Mouse (Mus musculus) heart, embryonic 16.5 days (tissue): Measurements from ENCODE around the gene Tubd1. TPM values are rescaled to one million over a fixed set of nuclear protein-coding genes. Genes with fewer than 3 reads are reported as not detected.
A peak's percentile ranks its signal among the peaks of the same experiment; 100 is the strongest.

Source experiments
- ATAC-seq: fragments of 200-750 bp; cut with Nextera tagmentation; replicated peaks from 2 replicates; pipeline ENCODE4 v1.8.0; 2017; ENCODE audit warnings: moderate number of reproducible peaks; ENCODE audit not compliant: insufficient read depth, low FRiP score; ENCODE audit errors: extremely low read depth
- H3K27ac ChIP-seq: fragments of 300-500 bp; sonication (generic); 2 replicates; pipeline ENCODE4 v1.5.1; 2014; ENCODE audit warnings: mild to moderate bottlenecking, low read length, control low read depth, moderate library complexity
- H3K27me3 ChIP-seq: fragments of 300-500 bp; sonication (generic); 2 replicates; pipeline ENCODE4 v1.6.1; 2014; ENCODE audit warnings: low read length, mixed read lengths; ENCODE audit not compliant: control insufficient read depth, insufficient read depth
- H3K36me3 ChIP-seq: fragments of 300-500 bp; sonication (generic); 2 replicates; pipeline ENCODE4 v1.6.1; 2014; ENCODE audit not compliant: control insufficient read depth, insufficient read depth
- H3K4me1 ChIP-seq: fragments of 300-500 bp; sonication (generic); 2 replicates; pipeline ENCODE4 v1.6.1; 2014; ENCODE audit warnings: low read length, mixed read lengths; ENCODE audit not compliant: control insufficient read depth, insufficient read depth
- H3K4me2 ChIP-seq: fragments of 300-500 bp; sonication (generic); 2 replicates; pipeline ENCODE4 v1.6.1; 2014; ENCODE audit warnings: low read depth, mild to moderate bottlenecking, control low read depth, low read length
- H3K4me3 ChIP-seq: fragments of 300-500 bp; sonication (generic); 2 replicates; pipeline ENCODE4 v1.5.1; 2014; ENCODE audit warnings: mild to moderate bottlenecking, control low read depth, low read length
- H3K9ac ChIP-seq: fragments of 300-500 bp; sonication (generic); 2 replicates; pipeline ENCODE4 v1.6.1; 2014; ENCODE audit warnings: low read length, control low read depth
- H3K9me3 ChIP-seq: fragments of 300-500 bp; sonication (generic); replicated peaks from 2 replicates; pipeline ENCODE4 v1.6.1; 2016; ENCODE audit warnings: low read length; ENCODE audit not compliant: control insufficient read depth
- WGBS: fragments of 180-500 bp; shearing (Covaris S2); extraction: QIAGEN DNeasy Blood & Tissue Kit; methylation state at CpG from one replicate; pipeline ENCODE4 v1.1.7; 2014; 5-methylcytosine and 5-hydroxymethylcytosine counted together
- polyA plus RNA-seq: library from polyadenylated mRNA; unstranded; fragments of >200 nt; fragmentation: Nextera tagmentation; extraction: Ambion mirVana; gene quantifications from 2 replicates; pipeline ENCODE4 v1.2.1, GENCODE M21; 2015

Gene Tubd1
- polyA plus RNA-seq, 1 experiment from 2014 or later: 13.6 TPM

DNA sequence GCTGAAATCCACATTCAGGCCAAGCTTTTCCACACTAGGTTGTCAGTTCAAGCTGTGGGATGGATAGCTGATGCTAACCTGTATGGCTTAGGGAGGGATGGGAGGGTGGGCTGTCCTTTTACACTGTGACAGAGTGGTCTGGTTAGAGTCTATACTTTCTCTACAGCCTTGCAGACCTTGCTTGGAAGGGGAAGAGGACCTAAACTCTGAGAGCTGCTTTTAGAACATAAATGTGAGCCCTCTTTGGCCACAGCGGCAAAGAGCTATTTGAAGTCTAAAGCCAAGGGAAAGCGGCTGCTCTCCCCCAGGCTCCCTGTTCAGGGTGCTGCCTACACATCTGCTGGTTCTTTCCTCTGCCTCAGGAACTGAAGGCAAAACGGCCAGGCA, 40.8 kb downstream of the Tubd1 start:
- no peaks in the 10 kb centered on the region for H3K9me3 ChIP-seq
- H3K36me3 ChIP-seq: peaks cover 2% of the 10 kb centered on the region; the same call in 1 of the 2 replicates
- peak overlapping the region; percentile 78 for H3K9ac ChIP-seq
- H3K27ac ChIP-seq: peak overlapping the region; percentile 84
- ATAC-seq: no peak
- H3K27me3 ChIP-seq: no peaks in the 10 kb centered on the region
- 5% methylated on average over 3 of the region's 3 CpGs for WGBS
- peak overlapping the region; percentile 88 for H3K4me2 ChIP-seq
- peak overlapping the region; percentile 85 for H3K4me3 ChIP-seq
- peaks cover 22% of the 10 kb centered on the region for H3K4me1 ChIP-seq

DNA sequence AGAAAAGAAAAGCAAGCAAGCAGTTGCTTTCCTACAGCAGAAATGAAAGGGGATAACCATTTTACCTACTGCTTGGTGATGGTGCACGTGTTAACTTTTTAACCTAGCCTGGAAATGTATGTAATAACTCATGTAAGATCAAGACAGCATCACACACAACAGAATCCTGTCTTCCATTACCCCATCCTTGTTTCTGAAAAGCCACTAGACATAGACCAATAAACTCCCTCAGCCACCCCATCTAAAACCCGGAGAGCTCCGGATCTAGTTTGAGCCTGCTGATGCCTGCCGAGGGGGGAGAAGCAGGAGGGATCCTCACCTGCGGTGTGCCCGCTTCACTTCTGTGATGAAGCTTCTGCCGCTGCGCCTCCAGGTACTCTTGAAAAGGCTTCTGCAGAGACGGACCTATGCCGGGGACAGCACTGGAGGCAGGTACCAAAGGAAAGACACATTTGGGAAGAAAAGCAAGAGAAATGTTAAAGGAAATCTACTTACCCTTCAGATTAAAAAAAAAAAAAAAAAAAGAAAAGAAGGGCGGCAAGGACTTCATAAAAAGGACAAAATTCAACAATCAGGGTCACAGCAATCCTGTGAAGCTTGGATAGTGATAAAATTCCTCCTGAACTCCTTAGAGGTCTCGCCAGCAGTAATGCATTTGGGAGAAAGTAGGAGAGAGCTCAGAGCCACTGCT, 41.5 kb downstream of the Tubd1 start:
- no peak for ATAC-seq
- Histone ChIP-seq H3K27ac (peak overlapping the region; percentile 95), H3K36me3 (peaks cover 2% of the 10 kb centered on the region; the same call in 1 of the 2 replicates), H3K9ac (peak overlapping the region; percentile 78), H3K4me1 (peaks cover 19% of the 10 kb centered on the region), H3K4me3 (peak overlapping the region; percentile 85), H3K9me3 (no peaks in the 10 kb centered on the region), H3K27me3 (no peaks in the 10 kb centered on the region), H3K4me2 (peak overlapping the region; percentile 88)
- WGBS: 3% methylated on average over 12 of the region's 12 CpGs

DNA sequence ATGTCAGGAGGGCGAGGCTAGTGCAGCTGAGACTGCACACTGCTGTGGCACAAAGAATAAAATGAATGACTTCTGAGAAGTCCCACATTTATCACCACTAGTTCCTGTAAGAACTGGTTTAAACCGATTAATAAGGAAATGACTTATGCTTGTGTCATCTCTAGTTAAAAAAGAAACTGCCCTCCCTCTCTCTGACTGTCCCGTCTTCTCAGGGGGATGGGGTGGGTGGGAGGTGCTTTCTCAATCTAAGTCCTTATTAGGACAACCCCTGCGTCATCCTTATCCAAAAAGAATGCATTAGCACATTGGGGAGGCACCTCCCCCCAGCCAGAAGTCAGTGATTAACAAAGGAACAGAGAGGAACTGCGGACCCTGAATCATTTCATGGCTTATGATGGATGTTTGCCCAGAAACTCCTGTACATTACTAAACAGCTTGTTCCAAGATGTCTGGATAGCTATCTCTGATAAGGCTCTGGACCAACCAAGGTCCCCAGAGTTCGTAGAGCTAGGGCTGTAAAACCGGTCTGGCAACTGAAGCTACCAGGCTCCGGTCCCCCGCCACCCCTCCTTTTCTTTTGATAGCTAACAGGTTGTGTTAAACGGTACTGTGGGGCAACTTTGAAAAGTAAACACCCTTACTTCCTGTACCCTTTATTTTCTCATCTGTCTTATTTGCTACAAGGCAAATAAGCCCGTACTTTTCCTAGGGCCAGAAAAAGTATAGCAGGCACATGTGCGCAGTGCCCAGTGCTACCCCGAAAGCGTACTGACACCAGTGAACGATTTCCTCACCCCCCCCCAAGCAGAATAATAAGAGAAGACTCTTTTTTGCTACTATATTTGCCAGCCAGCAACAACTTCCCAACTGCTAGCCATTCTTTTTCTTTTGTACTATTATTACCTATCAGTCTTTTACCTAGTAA, 42.3 kb downstream of the Tubd1 start:
- WGBS: 3% methylated on average over 15 of the region's 15 CpGs
- ATAC-seq: peak; percentile 93
- Histone ChIP-seq H3K4me1 (peaks cover 14% of the 10 kb centered on the region), H3K9ac (peak overlapping the region; percentile 78), H3K36me3 (peaks cover 2% of the 10 kb centered on the region; the same call in 1 of the 2 replicates), H3K4me3 (peak overlapping the region; percentile 85), H3K9me3 (no peaks in the 10 kb centered on the region), H3K4me2 (peak overlapping the region; percentile 88), H3K27me3 (no peaks in the 10 kb centered on the region), H3K27ac (peak overlapping the region; percentile 95)

DNA sequence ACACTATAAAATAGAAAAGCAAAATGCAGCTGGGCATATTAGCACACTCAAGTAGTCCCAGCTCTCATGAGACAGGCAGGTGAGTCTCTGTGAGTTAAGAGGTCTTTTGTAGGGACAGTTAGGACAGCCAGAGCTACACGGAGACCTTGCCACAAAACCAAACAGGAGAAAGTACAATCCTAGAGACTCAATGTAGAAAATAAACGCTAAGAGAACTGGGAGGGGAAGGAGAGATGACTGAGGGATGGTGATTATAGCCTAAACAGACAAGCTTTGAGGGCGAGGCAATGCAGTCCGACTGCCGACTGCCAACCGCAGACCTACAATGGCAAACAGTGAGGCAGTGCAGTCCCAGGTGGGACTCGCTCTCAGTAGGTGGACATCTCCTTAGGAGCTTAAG, 43.0 kb downstream of the Tubd1 start:
- H3K9me3 ChIP-seq: no peaks in the 10 kb centered on the region
- peak overlapping the region; percentile 95 for H3K27ac ChIP-seq
- 25% methylated on average over 7 of the region's 7 CpGs for WGBS
- H3K4me2 ChIP-seq: peak overlapping the region; percentile 88
- H3K4me1 ChIP-seq: peaks cover 19% of the 10 kb centered on the region
- H3K27me3 ChIP-seq: no peaks in the 10 kb centered on the region
- ATAC-seq: no peak
- peaks cover under 1% of the 10 kb centered on the region; the same call in 1 of the 2 replicates for H3K36me3 ChIP-seq
- peak overlapping the region; percentile 78 for H3K9ac ChIP-seq
- peak overlapping the region; percentile 85 for H3K4me3 ChIP-seq

DNA sequence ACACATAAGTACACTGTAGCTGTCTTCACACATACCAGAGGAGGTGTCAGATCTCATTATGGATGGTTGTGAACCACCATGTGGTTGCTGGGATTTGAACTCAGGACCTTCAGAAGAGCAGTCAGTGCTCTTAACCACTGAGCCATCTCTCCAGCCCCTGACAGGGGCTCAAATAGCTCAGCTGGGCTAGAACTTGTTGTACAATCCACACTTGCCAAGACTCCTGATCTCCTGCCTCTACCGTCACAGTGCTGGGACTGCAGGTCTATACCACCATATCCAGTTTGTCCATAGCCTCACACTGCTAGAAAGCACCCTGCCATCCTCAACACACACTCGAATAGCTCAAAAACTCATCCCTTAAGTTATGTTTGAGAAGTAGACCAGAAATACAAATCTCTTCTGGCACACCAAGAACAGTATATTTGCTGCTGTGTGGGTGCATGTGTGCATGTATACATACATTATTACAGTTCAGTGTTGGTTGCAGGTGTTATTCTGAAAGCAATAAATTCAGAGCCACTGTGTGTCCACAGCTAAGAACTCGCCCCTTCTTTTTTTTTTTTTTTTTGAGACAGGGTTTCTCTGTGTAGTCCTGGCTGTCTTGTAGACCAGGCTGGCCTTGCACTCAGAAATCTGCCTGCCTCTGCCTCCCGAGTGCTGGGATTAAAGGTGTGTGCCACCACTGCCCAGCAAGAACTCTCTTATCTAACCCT, 44.0 kb downstream of the Tubd1 start:
- Histone ChIP-seq H3K27me3 (no peaks in the 10 kb centered on the region), H3K4me1 (peaks cover 25% of the 10 kb centered on the region), H3K27ac (no peak overlapping the region), H3K4me3 (no peak overlapping the region), H3K9me3 (no peaks in the 10 kb centered on the region), H3K4me2 (no peak overlapping the region), H3K36me3 (no peaks in the 10 kb centered on the region), H3K9ac (no peak overlapping the region)
- ATAC-seq: no peak
- WGBS: 90% methylated on average over 4 of the region's 4 CpGs

DNA sequence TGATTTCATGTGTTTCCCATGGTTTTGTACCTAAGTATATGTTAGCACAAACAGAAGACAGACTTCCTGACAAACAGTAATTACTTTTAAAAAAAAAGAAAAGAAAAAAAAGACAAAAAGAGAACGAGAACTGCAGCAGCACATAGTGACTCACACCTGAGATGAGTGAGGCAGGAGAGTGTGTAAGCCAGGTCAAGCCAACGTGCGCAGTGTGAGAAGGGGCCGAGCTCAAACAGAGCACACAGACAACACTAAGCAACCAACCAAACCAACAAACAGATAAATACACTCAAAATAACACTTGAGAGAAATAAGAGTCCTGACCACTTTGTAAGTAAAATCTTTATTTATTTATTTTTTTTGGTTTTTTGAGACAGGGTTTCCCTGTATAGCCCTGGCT, 45.3 kb downstream of the Tubd1 start:
- Histone ChIP-seq H3K27me3 (no peaks in the 10 kb centered on the region), H3K4me3 (no peak overlapping the region), H3K36me3 (no peaks in the 10 kb centered on the region), H3K4me2 (no peak overlapping the region), H3K9ac (no peak overlapping the region), H3K9me3 (no peaks in the 10 kb centered on the region), H3K4me1 (peaks cover 24% of the 10 kb centered on the region), H3K27ac (no peak overlapping the region)
- WGBS: 77% methylated on average over 4 of the region's 4 CpGs
- no peak for ATAC-seq

DNA sequence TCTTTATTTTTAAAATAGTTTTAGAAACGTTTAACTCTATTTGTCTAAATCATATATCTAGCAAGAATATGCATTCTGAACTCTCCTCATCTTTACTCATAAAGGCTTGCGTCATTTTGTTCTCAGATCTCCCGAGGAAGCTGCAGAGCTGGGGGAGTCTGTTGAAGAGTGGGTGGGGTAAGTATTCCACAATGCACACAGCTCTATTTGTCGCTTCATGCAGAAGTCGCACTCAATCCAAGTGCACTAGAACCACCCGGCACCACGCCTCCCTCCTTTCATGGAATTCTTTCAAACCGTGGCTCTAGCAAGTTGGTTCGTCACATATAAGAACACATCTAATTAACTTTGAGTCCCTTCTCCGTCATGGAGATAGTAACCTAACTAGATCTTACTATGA, 45.8 kb downstream of the Tubd1 start:
- no peak overlapping the region for H3K4me2 ChIP-seq
- no peak overlapping the region for H3K27ac ChIP-seq
- 86% methylated on average over 10 of the region's 10 CpGs for WGBS
- no peak for ATAC-seq
- no peak overlapping the region for H3K4me3 ChIP-seq
- no peaks in the 10 kb centered on the region for H3K9me3 ChIP-seq
- no peak overlapping the region for H3K9ac ChIP-seq
- no peaks in the 10 kb centered on the region for H3K36me3 ChIP-seq
- peaks cover 24% of the 10 kb centered on the region for H3K4me1 ChIP-seq
- no peaks in the 10 kb centered on the region for H3K27me3 ChIP-seq

DNA sequence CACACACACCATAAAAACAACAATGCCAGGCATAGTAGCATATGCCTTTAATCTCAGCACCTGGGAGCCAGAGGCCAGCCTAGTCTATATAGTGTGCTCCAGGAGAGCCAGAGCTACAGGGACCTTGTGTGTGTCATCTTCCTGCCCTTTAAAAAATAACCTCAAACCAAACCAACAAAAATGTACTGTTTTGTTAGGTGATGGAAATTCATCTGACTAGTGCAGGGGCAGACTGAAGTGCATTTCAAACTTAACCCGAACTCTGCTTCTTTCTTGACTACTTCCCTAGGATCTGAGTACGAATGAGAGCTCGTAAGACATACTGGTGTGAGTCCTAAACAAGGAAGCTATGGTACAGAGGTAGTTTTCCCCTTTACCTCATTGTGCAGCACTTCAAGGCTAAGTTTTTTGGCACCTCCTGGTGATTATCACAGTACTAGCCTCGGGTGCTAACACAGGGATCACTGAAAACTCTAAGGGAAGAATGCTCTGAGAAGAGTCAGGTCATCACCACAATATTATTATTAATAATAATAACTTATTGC, 46.6 kb downstream of the Tubd1 start:
- H3K4me2 ChIP-seq: no peak overlapping the region
- H3K27me3 ChIP-seq: no peaks in the 10 kb centered on the region
- no peak overlapping the region for H3K4me3 ChIP-seq
- no peak overlapping the region for H3K9ac ChIP-seq
- no peaks in the 10 kb centered on the region for H3K36me3 ChIP-seq
- H3K27ac ChIP-seq: no peak overlapping the region
- no peak for ATAC-seq
- peaks cover 24% of the 10 kb centered on the region for H3K4me1 ChIP-seq
- 73% methylated on average over 4 of the region's 4 CpGs for WGBS
- no peaks in the 10 kb centered on the region for H3K9me3 ChIP-seq
